ENCODE assay signal across 8 mouse cellular contexts in the genomic region with DNA sequence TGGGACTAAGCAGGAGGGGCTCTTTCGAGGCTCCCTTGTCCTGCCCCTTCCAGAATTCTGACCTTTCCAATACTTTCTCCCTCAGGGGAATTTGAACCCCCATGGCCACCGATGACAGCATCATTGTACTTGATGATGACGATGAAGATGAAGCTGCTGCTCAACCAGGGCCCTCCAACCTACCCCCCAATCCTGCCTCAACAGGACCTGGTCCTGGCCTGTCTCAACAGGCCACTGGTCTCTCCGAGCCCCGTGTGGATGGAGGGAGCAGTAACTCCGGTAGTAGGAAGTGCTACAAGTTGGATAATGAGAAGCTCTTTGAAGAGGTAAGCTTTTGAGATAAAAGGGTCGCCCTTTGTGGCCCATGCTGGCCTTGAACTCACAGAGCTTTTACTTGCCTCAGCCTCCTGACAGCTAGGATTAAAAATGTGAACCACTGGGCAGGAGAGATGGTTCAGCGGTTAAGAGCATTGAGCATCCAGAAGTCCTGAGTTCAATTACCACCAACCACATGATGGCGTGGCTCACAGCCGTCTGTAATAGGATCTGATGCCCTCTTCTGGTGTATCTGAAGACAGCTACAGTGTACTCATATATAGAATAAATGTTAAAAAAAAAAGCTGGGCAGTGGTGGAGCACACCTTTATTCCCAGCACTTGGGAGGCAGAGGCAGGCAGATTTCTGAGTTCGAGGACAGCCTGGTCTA. TPM values are rescaled to one million over a fixed set of nuclear protein-coding genes. Genes with fewer than 3 reads are reported as not detected.
DNase-seq lines count a peak whose midpoint lies in the region; ATAC-seq and TF ChIP-seq lines count a peak whose summit lies in the region.

No protein-coding gene starts in this region.

- 44% methylated on average over 11 of the region's 11 CpGs for WGBS in heart, embryonic 12.5 days
- 51% methylated on average over 11 of the region's 11 CpGs for WGBS in forebrain, embryonic 14.5 days
- 47% methylated on average over 11 of the region's 11 CpGs for WGBS in liver, postnatal 0 days (ENCODE audit: insufficient replicate concordance)

- no peak for ATAC-seq in heart, embryonic 12.5 days (ENCODE audit: insufficient number of reproducible peaks, low FRiP score)
- ATAC-seq in forebrain, embryonic 14.5 days: no peak
- ATAC-seq in liver, postnatal 0 days: no peak

- peaks cover 45% of the 10 kb centered on the region for H3K36me3 ChIP-seq in heart, embryonic 12.5 days
- H3K36me3 ChIP-seq in ES-Bruce4 (ENCODE audit: control insufficient read depth, insufficient read depth, low read length, poor library complexity, severe bottlenecking): peaks cover 29% of the 10 kb centered on the region
- H3K36me3 ChIP-seq in forebrain, embryonic 14.5 days (ENCODE audit: control insufficient read depth, insufficient read depth, low read length): peaks cover 41% of the 10 kb centered on the region
- H3K36me3 ChIP-seq in liver, postnatal 0 days (replicated peaks; ENCODE audit: insufficient read depth, low read length): peaks cover 38% of the 10 kb centered on the region

- intact Hi-C loops in left cerebral cortex, postnatal 25 days (cut with DNase I): no loop called here

- peaks cover 24% of the 10 kb centered on the region for H3K4me1 ChIP-seq in heart, embryonic 12.5 days (replicated peaks)
- H3K4me1 ChIP-seq in ES-Bruce4 (ENCODE audit: control insufficient read depth, insufficient read depth, low read length): peaks cover 3% of the 10 kb centered on the region
- H3K4me1 ChIP-seq in forebrain, embryonic 14.5 days (ENCODE audit: control insufficient read depth, insufficient read depth, low read length): peaks cover 11% of the 10 kb centered on the region
- peaks cover 29% of the 10 kb centered on the region for H3K4me1 ChIP-seq in liver, postnatal 0 days (ENCODE audit: insufficient read depth)

- no peak for DNase-seq in heart, adult 18-20 months
- DNase-seq in forebrain, embryonic 14.5 days (ENCODE audit: low spot score): no peak
- no peak for DNase-seq in liver, postnatal 0 days
- no peak for DNase-seq in left cerebral cortex, postnatal 25 days (ENCODE audit: low spot score in 2 of 2)
- no peak for DNase-seq in urinary bladder, adult 2 months (ENCODE audit: low spot score)
- no peak for DNase-seq in frontal cortex, adult 2 months (ENCODE audit: extremely low spot score in 1 of 2, low spot score in 1 of 2)

- peak overlapping the region; percentile 92 for H3K27ac ChIP-seq in heart, embryonic 12.5 days (ENCODE audit: poor library complexity, severe bottlenecking)
- H3K27ac ChIP-seq in ES-Bruce4 (ENCODE audit: insufficient read depth, low read length): peak overlapping the region; percentile 54
- no peak overlapping the region for H3K27ac ChIP-seq in forebrain, embryonic 14.5 days (ENCODE audit: low read depth, low read length)
- peak overlapping the region; percentile 100 for H3K27ac ChIP-seq in liver, postnatal 0 days (ENCODE audit: low read depth)

- no peaks in the 10 kb centered on the region for H3K9me3 ChIP-seq in heart, embryonic 12.5 days (replicated peaks)
- no peaks in the 10 kb centered on the region for H3K9me3 ChIP-seq in ES-Bruce4 (replicated peaks; ENCODE audit: control insufficient read depth, insufficient read depth, low read length, poor library complexity, severe bottlenecking)
- no peaks in the 10 kb centered on the region for H3K9me3 ChIP-seq in forebrain, embryonic 14.5 days (replicated peaks; ENCODE audit: control insufficient read depth, low read length)
- H3K9me3 ChIP-seq in liver, postnatal 0 days (ENCODE audit: low read length): no peaks in the 10 kb centered on the region

- peak overlapping the region; percentile 100 for H3K4me2 ChIP-seq in heart, embryonic 12.5 days
- peak overlapping the region; percentile 93 for H3K4me2 ChIP-seq in forebrain, embryonic 14.5 days (ENCODE audit: low read length)
- peak overlapping the region; percentile 97 for H3K4me2 ChIP-seq in liver, postnatal 0 days (ENCODE audit: low read depth, low read length)

- H3K4me3 ChIP-seq in heart, embryonic 12.5 days: peak overlapping the region; percentile 94
- H3K4me3 ChIP-seq in ES-Bruce4 (ENCODE audit: low read depth, low read length): peak overlapping the region; percentile 98
- H3K4me3 ChIP-seq in forebrain, embryonic 14.5 days (ENCODE audit: low read depth, low read length): peak overlapping the region; percentile 94
- H3K4me3 ChIP-seq in liver, postnatal 0 days (ENCODE audit: low read depth, low read length): peak overlapping the region; percentile 88

- no peaks in the 10 kb centered on the region for H3K27me3 ChIP-seq in heart, embryonic 12.5 days (replicated peaks)
- H3K27me3 ChIP-seq in ES-Bruce4 (ENCODE audit: control insufficient read depth, insufficient read depth, low read length, poor library complexity, severe bottlenecking): no peaks in the 10 kb centered on the region
- H3K27me3 ChIP-seq in forebrain, embryonic 14.5 days (replicated peaks; ENCODE audit: control insufficient read depth, insufficient read depth, low read length): no peaks in the 10 kb centered on the region
- no peaks in the 10 kb centered on the region for H3K27me3 ChIP-seq in liver, postnatal 0 days (ENCODE audit: insufficient read depth, low read length)

- TF ChIP-seq CTCF in ES-Bruce4 (IDR thresholded peaks at IDR 0.05; ENCODE audit: low read depth, low read length): peak; percentile 16
- peak; percentile 55 for TF ChIP-seq CTCF in liver, postnatal 0 days (IDR thresholded peaks at IDR 0.05; ENCODE audit: low read depth)

- peak overlapping the region; percentile 94 for H3K9ac ChIP-seq in heart, embryonic 12.5 days
- peak overlapping the region; percentile 89 for H3K9ac ChIP-seq in ES-Bruce4 (ENCODE audit: low read depth, poor library complexity, severe bottlenecking)
- peak overlapping the region; percentile 90 for H3K9ac ChIP-seq in forebrain, embryonic 14.5 days (ENCODE audit: low read length)
- peak overlapping the region; percentile 95 for H3K9ac ChIP-seq in liver, postnatal 0 days (replicated peaks)

- TF ChIP-seq POLR2A in ES-Bruce4 (IDR thresholded peaks at IDR 0.05; ENCODE audit: insufficient read depth, low read length): no peak

- no peak for TF ChIP-seq EP300 in ES-Bruce4 (IDR thresholded peaks at IDR 0.05; ENCODE audit: insufficient read depth, low read depth, low read length)
- TF ChIP-seq EP300 in liver, postnatal 0 days (IDR thresholded peaks at IDR 0.05; ENCODE audit: low read depth): no peak

RNA-seq across cellular contexts. Expression of gene Daxx, which starts 1.3 kb away (rescaled TPM):
- polyA plus RNA-seq in heart, embryonic 12.5 days (2016; fragmentation: Nextera tagmentation; extraction: Ambion mirVana): 36.8 and 39.0 TPM in 2 replicates
- 10 to 100 TPM; 12.3 to 20.7 TPM for total RNA-seq in heart, adult 18-20 months (2021)
- 40.2 and 42.3 TPM in 2 replicates for polyA plus RNA-seq in ES-Bruce4 (2011; ENCODE audit: insufficient read depth, insufficient read length, low read depth, missing spikeins)
- 43.3 and 48.0 TPM in 2 replicates for polyA plus RNA-seq in forebrain, embryonic 14.5 days (2014; fragmentation: Nextera tagmentation; extraction: Ambion mirVana)
- polyA plus RNA-seq in liver, postnatal 0 days (2015; fragmentation: Nextera tagmentation; extraction: Ambion mirVana): 12.6 and 13.0 TPM in 2 replicates
- total RNA-seq in left cerebral cortex, postnatal 25 days (2021): 10 to 100 TPM; 26.0 to 26.2 TPM
- polyA plus RNA-seq in urinary bladder, adult 2 months (2012; rRNA removed): 28.1 and 31.0 TPM in 2 replicates
- polyA plus RNA-seq in frontal cortex, adult 2 months (2012; rRNA removed): 26.4 and 27.2 TPM in 2 replicates

RNA-seq across cellular contexts. Expression of gene Tapbp, which starts 5.2 kb away (rescaled TPM):
- 29.4 and 32.5 TPM in 2 replicates for polyA plus RNA-seq in heart, embryonic 12.5 days (2016; fragmentation: Nextera tagmentation; extraction: Ambion mirVana)
- total RNA-seq in heart, adult 18-20 months (2021): 100 to 1,000 TPM; 111 to 115 TPM
- polyA plus RNA-seq in ES-Bruce4 (2011; ENCODE audit: insufficient read depth, insufficient read length, low read depth, missing spikeins): 81.0 and 97.3 TPM in 2 replicates
- 14.1 and 17.7 TPM in 2 replicates for polyA plus RNA-seq in forebrain, embryonic 14.5 days (2014; fragmentation: Nextera tagmentation; extraction: Ambion mirVana)
- polyA plus RNA-seq in liver, postnatal 0 days (2015; fragmentation: Nextera tagmentation; extraction: Ambion mirVana): 47.0 and 47.9 TPM in 2 replicates
- total RNA-seq in left cerebral cortex, postnatal 25 days (2021): 10 to 100 TPM; 32.7 to 37.7 TPM
- 84.7 and 122 TPM in 2 replicates for polyA plus RNA-seq in urinary bladder, adult 2 months (2012; rRNA removed)
- 25.4 and 28.5 TPM in 2 replicates for polyA plus RNA-seq in frontal cortex, adult 2 months (2012; rRNA removed)

RNA-seq across cellular contexts. Expression of gene Zbtb22, which starts 5.2 kb away (rescaled TPM):
- 17.0 and 17.7 TPM in 2 replicates for polyA plus RNA-seq in heart, embryonic 12.5 days (2016; fragmentation: Nextera tagmentation; extraction: Ambion mirVana)
- 10 to 100 TPM; 15.6 to 16.6 TPM for total RNA-seq in heart, adult 18-20 months (2021)
- 14.8 and 20.7 TPM in 2 replicates for polyA plus RNA-seq in ES-Bruce4 (2011; ENCODE audit: insufficient read depth, insufficient read length, low read depth, missing spikeins)
- 12.3 and 12.6 TPM in 2 replicates for polyA plus RNA-seq in forebrain, embryonic 14.5 days (2014; fragmentation: Nextera tagmentation; extraction: Ambion mirVana)
- 7.1 and 7.9 TPM in 2 replicates for polyA plus RNA-seq in liver, postnatal 0 days (2015; fragmentation: Nextera tagmentation; extraction: Ambion mirVana)
- total RNA-seq in left cerebral cortex, postnatal 25 days (2021): 10 to 100 TPM; 28.1 to 32.1 TPM
- 20.1 and 23.1 TPM in 2 replicates for polyA plus RNA-seq in urinary bladder, adult 2 months (2012; rRNA removed)
- 29.9 and 33.4 TPM in 2 replicates for polyA plus RNA-seq in frontal cortex, adult 2 months (2012; rRNA removed)

RNA-seq across cellular contexts. Expression of gene Platr17, which starts 5.6 kb away (rescaled TPM):
- 0.24 and 0.29 TPM in 2 replicates for polyA plus RNA-seq in heart, embryonic 12.5 days (2016; fragmentation: Nextera tagmentation; extraction: Ambion mirVana)
- total RNA-seq in heart, adult 18-20 months (2021): not detected
- polyA plus RNA-seq in ES-Bruce4 (2011; ENCODE audit: insufficient read depth, insufficient read length, low read depth, missing spikeins): 16.7 and 19.1 TPM in 2 replicates
- 0.28 TPM in 1 of 2 replicates, not detected in the other for polyA plus RNA-seq in forebrain, embryonic 14.5 days (2014; fragmentation: Nextera tagmentation; extraction: Ambion mirVana)
- polyA plus RNA-seq in liver, postnatal 0 days (2015; fragmentation: Nextera tagmentation; extraction: Ambion mirVana): 0.41 and 0.54 TPM in 2 replicates
- total RNA-seq in left cerebral cortex, postnatal 25 days (2021): under 1 TPM in 1 of 2 experiments, not detected in 1; 0.57 TPM
- 0.14 and 0.15 TPM in 2 replicates for polyA plus RNA-seq in urinary bladder, adult 2 months (2012; rRNA removed)
- polyA plus RNA-seq in frontal cortex, adult 2 months (2012; rRNA removed): 1.3 and 1.5 TPM in 2 replicates

RNA-seq across cellular contexts. Expression of gene Rgl2, which starts 18.8 kb away (rescaled TPM):
- 46.3 and 48.4 TPM in 2 replicates for polyA plus RNA-seq in heart, embryonic 12.5 days (2016; fragmentation: Nextera tagmentation; extraction: Ambion mirVana)
- total RNA-seq in heart, adult 18-20 months (2021): 10 to 100 TPM; 30.9 to 31.8 TPM
- polyA plus RNA-seq in ES-Bruce4 (2011; ENCODE audit: insufficient read depth, insufficient read length, low read depth, missing spikeins): 34.7 and 37.5 TPM in 2 replicates
- polyA plus RNA-seq in forebrain, embryonic 14.5 days (2014; fragmentation: Nextera tagmentation; extraction: Ambion mirVana): 27.2 and 36.0 TPM in 2 replicates
- 6.8 and 7.4 TPM in 2 replicates for polyA plus RNA-seq in liver, postnatal 0 days (2015; fragmentation: Nextera tagmentation; extraction: Ambion mirVana)
- total RNA-seq in left cerebral cortex, postnatal 25 days (2021): 10 to 100 TPM; 55.2 to 66.8 TPM
- polyA plus RNA-seq in urinary bladder, adult 2 months (2012; rRNA removed): 132 and 164 TPM in 2 replicates
- 154 and 161 TPM in 2 replicates for polyA plus RNA-seq in frontal cortex, adult 2 months (2012; rRNA removed)
